Mouse (Mus musculus): ENCODE measurements around the gene Hes1. TPM values are rescaled to one million over a fixed set of nuclear protein-coding genes. Genes with fewer than 3 reads are reported as not detected.
A peak's percentile ranks its signal among the peaks of the same experiment; 100 is the strongest.

The Hes1 gene
- polyA plus RNA-seq, 1 experiment from 2014 or later: 68.1 TPM

- no peaks in the 10 kb centered on the region for H3K27me3 ChIP-seq (ENCODE audit: control insufficient read depth, insufficient read depth, low read length)
- ATAC-seq (replicated peaks; ENCODE audit: insufficient number of reproducible peaks, low FRiP score, low TSS enrichment, low read depth): no peak
Observed at GRCm38 (mm10) chr16:30113170-30113569, 49.0 kb downstream of the Hes1 start.

GRCm38 (mm10) chr16:30113800-30114199, 49.6 kb downstream of the Hes1 start:
- DNase-seq (ENCODE audit: low spot score) (no peak), ATAC-seq (replicated peaks; ENCODE audit: insufficient number of reproducible peaks, low FRiP score, low TSS enrichment, low read depth) (no peak)
- Histone ChIP-seq H3K4me1 (ENCODE audit: control insufficient read depth, insufficient read depth, low read length) (peaks cover 2% of the 10 kb centered on the region), H3K9ac (replicated peaks; ENCODE audit: low read length) (no peak overlapping the region), H3K9me3 (replicated peaks; ENCODE audit: control insufficient read depth, low read length) (no peaks in the 10 kb centered on the region; the same call in 1 of the 2 replicates), H3K4me2 (ENCODE audit: low read depth, low read length) (no peak overlapping the region), H3K4me3 (ENCODE audit: low read depth, low read length) (no peak overlapping the region), H3K36me3 (replicated peaks; ENCODE audit: control insufficient read depth, insufficient read depth, low read depth, low read length) (no peaks in the 10 kb centered on the region), H3K27ac (replicated peaks; ENCODE audit: low read depth, low read length) (no peak overlapping the region), H3K27me3 (ENCODE audit: control insufficient read depth, insufficient read depth, low read length) (no peaks in the 10 kb centered on the region)
- 76% methylated on average over 8 of the region's 8 CpGs for WGBS

More at GRCm38 (mm10) chr16:30113170-30113569, 49.0 kb downstream of the Hes1 start:
- peaks cover 2% of the 10 kb centered on the region for H3K4me1 ChIP-seq (ENCODE audit: control insufficient read depth, insufficient read depth, low read length)
- 14% methylated on average over 3 of the region's 3 CpGs for WGBS
- no peak overlapping the region for H3K4me2 ChIP-seq (ENCODE audit: low read depth, low read length)
- no peak overlapping the region for H3K4me3 ChIP-seq (ENCODE audit: low read depth, low read length)
- peak; percentile 25 for DNase-seq (ENCODE audit: low spot score)
- H3K36me3 ChIP-seq (replicated peaks; ENCODE audit: control insufficient read depth, insufficient read depth, low read depth, low read length): no peaks in the 10 kb centered on the region
- no peaks in the 10 kb centered on the region; the same call in 1 of the 2 replicates for H3K9me3 ChIP-seq (replicated peaks; ENCODE audit: control insufficient read depth, low read length)
- H3K27ac ChIP-seq (replicated peaks; ENCODE audit: low read depth, low read length): no peak overlapping the region
- H3K9ac ChIP-seq (replicated peaks; ENCODE audit: low read length): no peak overlapping the region

GRCm38 (mm10) chr16:30114451-30114850, 50.3 kb downstream of the Hes1 start:
- Histone ChIP-seq H3K4me3 (ENCODE audit: low read depth, low read length) (no peak overlapping the region), H3K27ac (replicated peaks; ENCODE audit: low read depth, low read length) (no peak overlapping the region), H3K9me3 (replicated peaks; ENCODE audit: control insufficient read depth, low read length) (no peaks in the 10 kb centered on the region; the same call in 1 of the 2 replicates), H3K4me2 (ENCODE audit: low read depth, low read length) (no peak overlapping the region), H3K36me3 (replicated peaks; ENCODE audit: control insufficient read depth, insufficient read depth, low read depth, low read length) (no peaks in the 10 kb centered on the region), H3K4me1 (ENCODE audit: control insufficient read depth, insufficient read depth, low read length) (peaks cover 2% of the 10 kb centered on the region), H3K27me3 (ENCODE audit: control insufficient read depth, insufficient read depth, low read length) (no peaks in the 10 kb centered on the region; the same call in 1 of the 2 replicates), H3K9ac (replicated peaks; ENCODE audit: low read length) (no peak overlapping the region)
- ATAC-seq (replicated peaks; ENCODE audit: insufficient number of reproducible peaks, low FRiP score, low TSS enrichment, low read depth) (no peak), DNase-seq (ENCODE audit: low spot score) (no peak)
- WGBS: 84% methylated on average over 1 of the region's 1 CpGs

Other genes starting within 250 kb of the Hes1 start
- not detected in 2 replicates for gene Cpn2, start 203.1 kb downstream of the Hes1 start, polyA plus RNA-seq (2014; fragmentation: Nextera tagmentation; extraction: Ambion mirVana)
- 0.72 and 1.3 TPM in 2 replicates for gene Lrrc15, start 218.9 kb downstream of the Hes1 start, polyA plus RNA-seq (2014; fragmentation: Nextera tagmentation; extraction: Ambion mirVana)
- 2.0 and 2.5 TPM in 2 replicates for gene Gp5, start 246.4 kb downstream of the Hes1 start, polyA plus RNA-seq (2014; fragmentation: Nextera tagmentation; extraction: Ambion mirVana)

Data from embryonic facial prominence, embryonic 11.5 days (tissue).